In the genomic region with DNA sequence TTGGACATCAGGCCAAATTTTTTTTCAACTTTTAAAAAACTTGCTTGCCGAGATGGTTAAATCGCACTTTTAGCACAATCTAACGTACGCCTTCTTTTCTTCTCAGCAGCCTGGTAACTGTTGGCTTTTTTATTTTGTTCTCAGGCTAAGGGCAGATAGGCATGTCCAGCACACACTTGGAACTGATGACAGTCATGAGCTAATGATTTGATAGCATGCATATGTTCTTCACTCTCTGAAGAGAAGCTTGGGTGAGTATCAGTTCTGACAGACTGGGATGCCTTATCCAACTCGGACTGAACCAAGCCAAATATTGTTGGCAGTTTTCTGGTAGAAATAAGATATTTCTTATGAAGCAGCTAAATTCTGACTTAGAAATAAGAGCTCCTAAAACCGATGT, we compare ENCODE assay signal across 21 mouse cellular contexts.
DNase-seq lines count a peak whose midpoint lies in the region; ATAC-seq and TF ChIP-seq lines count a peak whose summit lies in the region.
"Had no signal": no experiment of that assay in that cellular context is flagged by ENCODE, and none has a peak within 500 bp of the region (broad histone marks: within the 10 kb centered on the region; RNA-seq: fewer than 3 reads in every experiment).

No protein-coding gene starts in this region.

- H3K79me2 ChIP-seq in heart, adult 2 months (replicated peaks; ENCODE audit: control insufficient read depth, insufficient read depth, low read length): no peaks in the 10 kb centered on the region

- TF ChIP-seq EP300 in heart, adult 2 months (IDR thresholded peaks at IDR 0.05; ENCODE audit: insufficient read depth, low read depth, low read length): no peak

- no peaks in the 10 kb centered on the region for H3K4me1 ChIP-seq in heart, adult 2 months (ENCODE audit: control insufficient read depth, insufficient read depth, low read length)
- H3K4me1 ChIP-seq in heart, embryonic 14.5 days (ENCODE audit: control insufficient read depth in 2 of 2, insufficient read depth in 2 of 2, low read length in 2 of 2): peaks cover 8 to 25% of the 10 kb centered on the region in 2 experiments
- no peaks in the 10 kb centered on the region for H3K4me1 ChIP-seq in midbrain, embryonic 16.5 days (ENCODE audit: control insufficient read depth, insufficient read depth, low read length)
- H3K4me1 ChIP-seq: embryonic facial prominence, embryonic 13.5 days; limb, embryonic 15.5 days; liver, embryonic 15.5 days; midbrain, embryonic 13.5 days; neural tube, embryonic 15.5 days had no signal

- H3K27ac ChIP-seq in heart, adult 2 months: peak overlapping the region; percentile 17
- peak overlapping the region; percentile 56 to 86; a peak in 3 of 4 replicates for H3K27ac ChIP-seq in heart, embryonic 14.5 days (replicated peaks in 1 of 2; ENCODE audit: control insufficient read depth in 1 of 2, insufficient read depth in 1 of 2, low read depth in 2 of 2, low read length in 2 of 2)
- no peak overlapping the region for H3K27ac ChIP-seq in midbrain, embryonic 16.5 days (ENCODE audit: low read length)
- H3K27ac ChIP-seq: embryonic facial prominence, embryonic 13.5 days; limb, embryonic 15.5 days; liver, embryonic 15.5 days; midbrain, embryonic 13.5 days; neural tube, embryonic 15.5 days had no signal

- no peaks in the 10 kb centered on the region for H3K9me3 ChIP-seq in heart, embryonic 14.5 days (ENCODE audit: control insufficient read depth, low read length)
- H3K9me3 ChIP-seq in midbrain, embryonic 16.5 days (replicated peaks; ENCODE audit: control insufficient read depth, low read length, poor library complexity, severe bottlenecking): no peaks in the 10 kb centered on the region; the same call in 1 of the 2 replicates
- H3K9me3 ChIP-seq: embryonic facial prominence, embryonic 13.5 days; limb, embryonic 15.5 days; liver, embryonic 15.5 days; midbrain, embryonic 13.5 days; neural tube, embryonic 15.5 days had no signal

- peak; percentile 91 for ATAC-seq in heart, embryonic 14.5 days (ENCODE audit: insufficient number of reproducible peaks, insufficient read depth, low FRiP score, low read depth)
- no peak for ATAC-seq in inflammation-experienced regulatory T-cells, adult 6 months
- ATAC-seq in midbrain, embryonic 16.5 days: no peak
- ATAC-seq: forebrain, embryonic 14.5 days; midbrain, embryonic 13.5 days; Patski had no signal

- intact Hi-C loops in heart, adult 2 months (cut with DNase I): loop anchor here (5.0 kb wide), 2 partner anchors 42 to 328 kb away; no protein-coding TSS in a partner anchor
- intact Hi-C loops in heart, postnatal 36 days (cut with DNase I): loop anchor here (5.0 kb wide), 1 partner anchor 42 kb away; no protein-coding TSS in a partner anchor

- TF ChIP-seq CTCF in heart, adult 2 months (IDR thresholded peaks at IDR 0.05): no peak

- H3K4me2 ChIP-seq in heart, embryonic 14.5 days (ENCODE audit: low read length): peak overlapping the region; percentile 37
- H3K4me2 ChIP-seq in midbrain, embryonic 16.5 days (ENCODE audit: low read length): no peak overlapping the region
- H3K4me2 ChIP-seq: embryonic facial prominence, embryonic 13.5 days; limb, embryonic 15.5 days; liver, embryonic 15.5 days; midbrain, embryonic 13.5 days; neural tube, embryonic 15.5 days had no signal

- H3K36me3 ChIP-seq in heart, adult 2 months (ENCODE audit: control insufficient read depth, insufficient read depth, low read length): peaks cover 3% of the 10 kb centered on the region; the same call in 1 of the 2 replicates
- no peaks in the 10 kb centered on the region for H3K36me3 ChIP-seq in heart, embryonic 14.5 days (ENCODE audit: control insufficient read depth, insufficient read depth, low read length)
- no peaks in the 10 kb centered on the region for H3K36me3 ChIP-seq in midbrain, embryonic 16.5 days (ENCODE audit: control insufficient read depth, insufficient read depth, low read length)
- H3K36me3 ChIP-seq: embryonic facial prominence, embryonic 13.5 days; limb, embryonic 15.5 days; liver, embryonic 15.5 days; midbrain, embryonic 13.5 days; neural tube, embryonic 15.5 days had no signal

- H3K4me3 ChIP-seq in heart, adult 2 months: no peak overlapping the region
- no peak overlapping the region for H3K4me3 ChIP-seq in heart, embryonic 14.5 days (ENCODE audit: control insufficient read depth in 1 of 2, insufficient read depth in 1 of 2, low read depth in 1 of 2, low read length in 2 of 2)
- no peak overlapping the region for H3K4me3 ChIP-seq in midbrain, embryonic 16.5 days (ENCODE audit: low read depth, low read length)
- H3K4me3 ChIP-seq: embryonic facial prominence, embryonic 13.5 days; limb, embryonic 15.5 days; liver, embryonic 15.5 days; midbrain, embryonic 13.5 days; neural tube, embryonic 15.5 days had no signal

- WGBS in heart, adult 2 months: 48% methylated on average over 6 of the region's 6 CpGs
- 9% methylated on average over 6 of the region's 6 CpGs for WGBS in heart, embryonic 14.5 days
- 95% methylated on average over 6 of the region's 6 CpGs for WGBS in midbrain, embryonic 16.5 days

- no peaks in the 10 kb centered on the region for H3K27me3 ChIP-seq in heart, adult 2 months (ENCODE audit: control insufficient read depth, insufficient read depth, low read length)
- H3K27me3 ChIP-seq in heart, embryonic 14.5 days (ENCODE audit: control insufficient read depth, insufficient read depth, low read length): no peaks in the 10 kb centered on the region
- H3K27me3 ChIP-seq in midbrain, embryonic 16.5 days (ENCODE audit: control insufficient read depth, insufficient read depth, low read depth, low read length): no peaks in the 10 kb centered on the region
- H3K27me3 ChIP-seq: embryonic facial prominence, embryonic 13.5 days; limb, embryonic 15.5 days; liver, embryonic 15.5 days; midbrain, embryonic 13.5 days; neural tube, embryonic 15.5 days; Patski had no signal

- TF ChIP-seq POLR2A in heart, adult 2 months (IDR thresholded peaks at IDR 0.05; ENCODE audit: insufficient read depth, low read depth, low read length): no peak

- H3K9ac ChIP-seq in heart, adult 2 months (ENCODE audit: low read depth, low read length): no peak overlapping the region
- no peak overlapping the region for H3K9ac ChIP-seq in heart, embryonic 14.5 days (ENCODE audit: low read length)
- H3K9ac ChIP-seq in midbrain, embryonic 16.5 days (ENCODE audit: low read depth, low read length): no peak overlapping the region
- H3K9ac ChIP-seq: embryonic facial prominence, embryonic 13.5 days; limb, embryonic 15.5 days; liver, embryonic 15.5 days; midbrain, embryonic 13.5 days; neural tube, embryonic 15.5 days had no signal

- DNase-seq in heart, adult 11 months: peak; percentile 96
- peak in 1 of 2 experiments; percentile 47 for DNase-seq in heart, adult 2 months
- DNase-seq in heart, postnatal 36 days: peak; percentile 23 to 42
- no peak for DNase-seq in Muller cell, postnatal 12 days (ENCODE audit: inconsistent ontology term)
- DNase-seq: adrenal gland, adult 8-10 months; cerebellum, adult 9-11 months; gastrocnemius, postnatal 10 days; kidney, adult 8-10 months; kidney, postnatal 36 days; right cerebral cortex, postnatal 14 days; thymus, adult 18-20 months had no signal
